Mouse (Mus musculus): ENCODE measurements at regions not wholly inside any gene's neighbourhood (a gene's known extent, or its start where the extent isn't known, plus 50 kb on each side); places are given as distances from the start of the nearest gene placed in this dataset.

DNA sequence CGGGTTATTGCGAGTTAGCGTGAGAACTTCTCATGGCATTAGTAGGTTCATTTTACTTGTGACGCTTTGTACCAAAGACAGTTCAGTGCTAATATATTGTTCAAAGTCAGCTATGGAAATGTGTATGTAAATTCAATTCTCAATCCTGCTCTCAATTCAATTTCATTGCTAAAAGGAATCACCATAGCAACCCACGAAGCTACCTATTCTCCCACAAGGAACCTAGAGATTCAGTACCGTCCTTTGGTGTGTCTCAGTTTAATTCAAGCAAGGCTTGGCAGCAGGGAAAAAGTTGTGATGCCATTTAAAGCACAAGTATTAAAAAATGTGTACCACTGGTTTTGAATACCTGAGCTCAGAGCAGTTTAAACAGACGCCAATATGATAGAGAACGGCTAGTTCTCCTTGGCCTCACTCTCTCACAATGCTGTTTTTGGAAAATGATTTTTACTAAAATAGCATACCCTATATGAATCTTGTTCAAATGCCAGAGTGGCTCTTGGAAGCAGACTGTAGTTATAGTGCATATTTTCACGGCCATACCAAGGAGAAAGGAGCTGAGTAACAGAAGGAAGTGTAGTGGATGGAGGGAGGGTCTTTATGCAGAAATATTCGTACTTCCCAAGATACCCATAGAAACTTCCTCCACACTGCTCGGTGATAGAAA is 121.4 kb downstream of the Otor start:
- H3K36me3 ChIP-seq (ENCODE audit: control insufficient read depth, insufficient read depth, low read length), result no peaks in the 10 kb centered on the region
- no peak overlapping the region for H3K27ac ChIP-seq (ENCODE audit: low read depth, low read length)
- no peaks in the 10 kb centered on the region for H3K9me3 ChIP-seq (ENCODE audit: control insufficient read depth, low read length)
- no peak overlapping the region for H3K4me3 ChIP-seq (ENCODE audit: low read depth, low read length)
- no peak overlapping the region for H3K4me2 ChIP-seq
- WGBS, result 83% methylated on average over 11 of the region's 11 CpGs
- no peak for DNase-seq (ENCODE audit: low spot score, missing footprints)
- no peak overlapping the region for H3K9ac ChIP-seq (ENCODE audit: low read length)
- H3K4me1 ChIP-seq (ENCODE audit: control insufficient read depth, insufficient read depth, low read length), result no peaks in the 10 kb centered on the region
- no peak for ATAC-seq (ENCODE audit: low FRiP score)
- no peaks in the 10 kb centered on the region for H3K27me3 ChIP-seq (ENCODE audit: control insufficient read depth, insufficient read depth, low read length)

DNA sequence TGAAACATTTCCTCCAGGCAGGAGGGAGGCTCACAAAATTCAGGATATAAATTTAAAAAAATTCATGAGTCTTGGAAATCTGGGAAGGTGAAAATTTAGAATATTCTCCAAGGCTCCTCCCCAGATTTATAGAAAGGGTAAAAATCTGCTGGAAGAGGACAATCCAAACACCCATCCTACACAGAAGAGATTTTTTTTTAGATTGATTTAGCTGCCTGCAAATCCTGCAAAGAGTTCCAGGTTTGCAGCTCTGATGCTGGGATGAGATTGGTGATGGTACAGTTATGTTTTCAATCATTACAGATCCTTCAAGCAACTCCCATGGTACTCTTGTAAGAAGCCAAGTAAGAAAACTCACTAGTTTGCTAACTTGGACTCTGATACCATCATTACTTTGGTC is 127.8 kb downstream of the Otor start:
- DNase-seq (ENCODE audit: low spot score, missing footprints) (no peak), ATAC-seq (ENCODE audit: low FRiP score) (no peak)
- no peaks in the 10 kb centered on the region for H3K9me3 ChIP-seq (ENCODE audit: control insufficient read depth, low read length)

DNA sequence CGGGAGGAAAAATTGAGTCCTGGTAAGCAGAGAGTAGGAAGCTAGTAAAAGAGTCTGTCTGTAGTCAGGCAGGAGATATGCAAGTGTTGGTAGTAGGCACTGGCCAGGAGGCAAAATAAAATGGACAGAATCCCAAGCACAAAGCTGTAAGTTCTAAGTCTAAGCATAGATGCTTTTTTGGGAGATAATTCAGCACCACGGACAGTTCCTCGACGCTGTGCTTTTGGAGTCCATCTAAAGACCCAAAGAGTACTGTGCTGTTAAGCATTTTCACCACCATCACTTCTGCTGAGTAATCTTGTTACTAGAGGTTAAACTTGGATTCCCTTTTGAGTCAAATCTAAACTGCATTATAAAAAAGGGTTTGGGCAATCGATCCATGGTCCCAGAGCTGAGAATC is 128.9 kb downstream of the Otor start:
- Histone ChIP-seq H3K36me3 (ENCODE audit: control insufficient read depth, insufficient read depth, low read length) (no peaks in the 10 kb centered on the region), H3K4me1 (ENCODE audit: control insufficient read depth, insufficient read depth, low read length) (no peaks in the 10 kb centered on the region), H3K27me3 (ENCODE audit: control insufficient read depth, insufficient read depth, low read length) (no peaks in the 10 kb centered on the region), H3K9me3 (ENCODE audit: control insufficient read depth, low read length) (no peaks in the 10 kb centered on the region), H3K27ac (ENCODE audit: low read depth, low read length) (no peak overlapping the region), H3K4me3 (ENCODE audit: low read depth, low read length) (no peak overlapping the region), H3K9ac (ENCODE audit: low read length) (no peak overlapping the region), H3K4me2 (no peak overlapping the region)
- 44% methylated on average over 5 of the region's 5 CpGs for WGBS
- ATAC-seq (ENCODE audit: low FRiP score) (no peak), DNase-seq (ENCODE audit: low spot score, missing footprints) (peak; percentile 92)

More for the DNA sequence above, 127.8 kb downstream of the Otor start:
- H3K4me2 ChIP-seq, result no peak overlapping the region
- H3K27ac ChIP-seq (ENCODE audit: low read depth, low read length), result no peak overlapping the region
- H3K4me1 ChIP-seq (ENCODE audit: control insufficient read depth, insufficient read depth, low read length), result no peaks in the 10 kb centered on the region
- no peak overlapping the region for H3K9ac ChIP-seq (ENCODE audit: low read length)
- H3K27me3 ChIP-seq (ENCODE audit: control insufficient read depth, insufficient read depth, low read length), result no peaks in the 10 kb centered on the region
- H3K4me3 ChIP-seq (ENCODE audit: low read depth, low read length), result no peak overlapping the region
- H3K36me3 ChIP-seq (ENCODE audit: control insufficient read depth, insufficient read depth, low read length), result no peaks in the 10 kb centered on the region

DNA sequence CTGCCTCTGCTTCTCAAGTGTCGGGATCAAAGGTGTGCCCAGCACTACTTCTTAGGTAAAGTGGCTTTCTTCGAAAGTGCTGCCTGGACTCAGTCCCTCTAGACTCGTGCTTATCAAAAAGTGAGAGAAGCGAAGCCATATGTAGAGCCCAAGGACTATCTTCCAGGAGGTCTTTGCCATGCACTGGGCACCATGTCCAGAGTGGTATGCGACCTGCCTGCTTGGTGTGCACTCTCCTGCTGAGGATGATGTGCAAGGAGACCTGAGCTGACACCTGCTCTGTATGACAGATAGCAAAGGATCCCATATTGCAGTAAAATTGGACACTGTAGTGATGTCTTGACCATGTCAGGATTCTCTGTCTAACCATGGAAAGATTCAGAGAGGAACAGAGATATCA is 139.0 kb downstream of the Otor start:
- Histone ChIP-seq H3K27me3 (ENCODE audit: control insufficient read depth, insufficient read depth, low read length) (no peaks in the 10 kb centered on the region), H3K36me3 (ENCODE audit: control insufficient read depth, insufficient read depth, low read length) (no peaks in the 10 kb centered on the region), H3K4me2 (no peak overlapping the region), H3K27ac (ENCODE audit: low read depth, low read length) (no peak overlapping the region), H3K9me3 (ENCODE audit: control insufficient read depth, low read length) (no peaks in the 10 kb centered on the region), H3K9ac (ENCODE audit: low read length) (no peak overlapping the region), H3K4me3 (ENCODE audit: low read depth, low read length) (no peak overlapping the region), H3K4me1 (ENCODE audit: control insufficient read depth, insufficient read depth, low read length) (no peaks in the 10 kb centered on the region)
- DNase-seq (ENCODE audit: low spot score, missing footprints), result no peak
- ATAC-seq (ENCODE audit: low FRiP score), result no peak
- WGBS, result 90% methylated on average over 5 of the region's 5 CpGs

DNA sequence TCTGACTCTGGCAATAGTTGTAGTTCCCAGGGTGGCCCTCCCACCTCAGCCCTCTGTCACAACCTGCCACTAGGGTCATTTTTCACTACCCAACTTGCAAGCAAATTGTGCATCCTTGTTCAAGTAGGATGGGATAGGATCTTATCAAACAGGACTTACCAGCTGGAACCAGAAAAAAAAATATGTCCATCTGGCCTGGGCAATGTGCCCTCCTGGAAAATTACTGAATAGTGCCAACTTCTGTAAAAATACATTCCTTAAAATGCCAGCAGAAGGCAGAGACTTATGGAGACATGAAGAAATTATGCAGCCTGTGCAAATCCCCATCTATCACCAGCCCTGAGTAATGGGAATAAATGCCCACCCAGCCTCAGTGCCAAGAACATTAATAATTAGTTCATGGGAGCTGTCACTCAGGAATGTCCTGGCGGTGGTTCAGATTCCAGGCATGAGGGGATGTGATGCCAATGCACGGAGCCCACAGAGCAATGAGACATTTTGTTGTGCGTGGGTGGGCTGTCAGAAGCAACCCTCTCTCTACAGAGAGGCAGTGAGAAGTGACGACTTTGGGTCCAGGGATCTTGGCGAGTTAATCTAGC is 139.6 kb downstream of the Otor start:
- H3K36me3 ChIP-seq (ENCODE audit: control insufficient read depth, insufficient read depth, low read length), result no peaks in the 10 kb centered on the region
- no peaks in the 10 kb centered on the region for H3K27me3 ChIP-seq (ENCODE audit: control insufficient read depth, insufficient read depth, low read length)
- no peaks in the 10 kb centered on the region for H3K4me1 ChIP-seq (ENCODE audit: control insufficient read depth, insufficient read depth, low read length)
- H3K9me3 ChIP-seq (ENCODE audit: control insufficient read depth, low read length), result no peaks in the 10 kb centered on the region
- H3K4me3 ChIP-seq (ENCODE audit: low read depth, low read length), result no peak overlapping the region
- no peak for ATAC-seq (ENCODE audit: low FRiP score)
- no peak overlapping the region for H3K9ac ChIP-seq (ENCODE audit: low read length)
- no peak overlapping the region for H3K4me2 ChIP-seq
- no peak overlapping the region for H3K27ac ChIP-seq (ENCODE audit: low read depth, low read length)
- DNase-seq (ENCODE audit: low spot score, missing footprints), result no peak
- WGBS, result 81% methylated on average over 5 of the region's 5 CpGs

DNA sequence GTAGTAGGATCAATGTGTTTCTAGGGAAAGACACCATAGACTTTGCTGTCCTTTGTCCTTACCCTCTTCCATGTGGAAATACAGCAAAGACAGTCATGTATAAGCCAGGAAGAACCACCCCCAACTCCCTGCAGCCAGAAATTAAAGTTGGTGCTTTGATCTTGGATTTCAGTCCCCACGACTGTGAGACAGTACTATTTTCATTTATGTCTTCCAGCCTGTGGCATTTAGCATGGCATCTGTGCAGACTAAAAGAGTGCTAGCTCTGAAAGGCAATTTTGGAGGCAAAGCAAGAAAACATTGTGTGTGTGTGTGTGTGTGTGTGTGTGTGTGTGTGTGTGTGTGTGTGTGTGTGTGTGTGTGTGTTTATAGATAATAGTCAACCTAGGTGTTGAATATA is 144.1 kb downstream of the Otor start:
- no peaks in the 10 kb centered on the region for H3K36me3 ChIP-seq (ENCODE audit: control insufficient read depth, insufficient read depth, low read length)
- no peak overlapping the region for H3K9ac ChIP-seq (ENCODE audit: low read length)
- WGBS, result 61% methylated on average over 1 of the region's 1 CpGs
- DNase-seq (ENCODE audit: low spot score, missing footprints) (no peak), ATAC-seq (ENCODE audit: low FRiP score) (no peak)
- no peak overlapping the region for H3K4me2 ChIP-seq
- H3K4me3 ChIP-seq (ENCODE audit: low read depth, low read length), result no peak overlapping the region
- no peaks in the 10 kb centered on the region for H3K9me3 ChIP-seq (ENCODE audit: control insufficient read depth, low read length)
- H3K27ac ChIP-seq (ENCODE audit: low read depth, low read length), result no peak overlapping the region
- H3K4me1 ChIP-seq (ENCODE audit: control insufficient read depth, insufficient read depth, low read length), result no peaks in the 10 kb centered on the region
- H3K27me3 ChIP-seq (ENCODE audit: control insufficient read depth, insufficient read depth, low read length), result no peaks in the 10 kb centered on the region

DNA sequence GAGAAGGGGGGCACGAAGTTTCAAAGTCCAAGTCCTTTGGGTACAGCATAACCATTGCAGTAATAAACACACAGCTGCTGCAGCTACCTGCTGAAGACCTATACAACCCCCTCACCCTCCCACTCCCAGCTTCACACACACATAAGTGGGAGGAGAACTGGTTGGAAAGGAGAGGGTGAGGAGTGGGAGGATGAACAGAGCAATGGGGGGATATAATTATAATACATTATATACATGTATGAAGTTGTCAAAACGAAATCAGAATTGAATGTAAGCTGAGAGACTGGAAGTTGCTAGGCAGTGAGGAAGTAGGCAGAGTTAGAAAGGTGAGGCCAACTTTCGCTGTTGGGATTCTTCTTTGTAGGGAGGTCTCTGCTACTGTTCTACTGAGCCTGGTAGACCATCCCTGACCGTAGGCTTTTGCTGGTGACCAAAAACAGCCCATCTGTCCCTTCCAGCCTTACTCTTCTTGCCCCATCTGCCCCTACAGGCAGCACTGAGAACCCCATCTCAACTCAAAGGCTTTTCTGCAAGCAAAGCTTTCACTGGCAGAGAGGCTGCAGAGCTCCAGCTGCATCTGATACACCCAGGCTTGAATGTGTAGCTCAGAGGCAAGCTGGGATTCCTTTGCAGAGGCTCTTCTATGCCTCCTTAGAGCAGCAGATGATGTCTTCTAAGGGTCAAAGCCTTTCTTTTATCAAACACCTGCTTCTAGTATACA is 146.3 kb downstream of the Otor start:
- Histone ChIP-seq H3K4me1 (ENCODE audit: control insufficient read depth, insufficient read depth, low read length) (no peaks in the 10 kb centered on the region), H3K4me3 (ENCODE audit: low read depth, low read length) (no peak overlapping the region), H3K9me3 (ENCODE audit: control insufficient read depth, low read length) (no peaks in the 10 kb centered on the region), H3K9ac (ENCODE audit: low read length) (no peak overlapping the region), H3K4me2 (no peak overlapping the region), H3K36me3 (ENCODE audit: control insufficient read depth, insufficient read depth, low read length) (no peaks in the 10 kb centered on the region), H3K27ac (ENCODE audit: low read depth, low read length) (no peak overlapping the region), H3K27me3 (ENCODE audit: control insufficient read depth, insufficient read depth, low read length) (no peaks in the 10 kb centered on the region)
- WGBS, result 77% methylated on average over 4 of the region's 4 CpGs
- no peak for DNase-seq (ENCODE audit: low spot score, missing footprints)
- no peak for ATAC-seq (ENCODE audit: low FRiP score)

DNA sequence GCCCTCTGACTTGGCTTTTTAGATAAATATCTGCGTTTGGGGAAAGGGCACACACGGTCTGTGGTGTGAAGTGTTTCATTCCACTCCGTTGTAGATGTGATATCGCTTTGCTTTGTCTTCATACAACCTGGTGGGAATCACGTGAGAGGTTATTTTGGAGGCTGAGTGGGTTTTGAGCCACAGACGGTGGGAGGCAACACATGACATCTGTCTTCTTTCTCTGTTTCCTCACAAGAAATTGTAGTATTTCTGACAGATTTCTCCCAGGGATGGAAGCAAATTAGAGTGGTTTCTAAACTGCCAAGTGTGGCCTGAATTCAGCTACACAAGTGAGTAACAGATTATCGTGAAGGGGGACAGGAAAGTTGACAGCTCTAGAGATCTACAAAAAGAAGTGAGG is 155.5 kb downstream of the Otor start:
- Histone ChIP-seq H3K4me1 (ENCODE audit: control insufficient read depth, insufficient read depth, low read length) (no peaks in the 10 kb centered on the region), H3K27me3 (ENCODE audit: control insufficient read depth, insufficient read depth, low read length) (no peaks in the 10 kb centered on the region), H3K4me3 (ENCODE audit: low read depth, low read length) (no peak overlapping the region), H3K9ac (ENCODE audit: low read length) (no peak overlapping the region), H3K9me3 (ENCODE audit: control insufficient read depth, low read length) (no peaks in the 10 kb centered on the region), H3K36me3 (ENCODE audit: control insufficient read depth, insufficient read depth, low read length) (no peaks in the 10 kb centered on the region), H3K4me2 (no peak overlapping the region), H3K27ac (ENCODE audit: low read depth, low read length) (no peak overlapping the region)
- WGBS, result 86% methylated on average over 7 of the region's 7 CpGs
- DNase-seq (ENCODE audit: low spot score, missing footprints) (no peak), ATAC-seq (ENCODE audit: low FRiP score) (no peak)

DNA sequence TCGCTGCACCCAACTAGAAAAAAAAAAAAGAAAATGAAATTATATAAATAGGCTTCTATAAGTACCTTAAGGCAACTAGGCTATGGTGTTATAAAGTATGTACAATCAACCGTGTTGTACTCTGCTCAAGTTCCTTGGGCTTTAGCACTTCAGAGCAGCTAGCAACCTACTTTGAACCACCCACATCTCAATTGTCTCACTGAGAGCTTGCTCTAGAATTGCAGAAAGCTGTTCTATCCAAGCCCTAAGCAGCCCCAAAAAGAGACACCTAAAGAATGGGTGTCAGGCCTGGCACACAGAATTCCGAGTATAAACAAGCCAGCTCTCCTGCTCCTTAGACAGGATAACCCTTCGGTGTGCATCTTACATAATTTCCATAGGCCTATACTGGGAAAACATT is 162.0 kb downstream of the Otor start:
- ATAC-seq (ENCODE audit: low FRiP score), result no peak
- DNase-seq (ENCODE audit: low spot score, missing footprints), result no peak
- Histone ChIP-seq H3K4me2 (no peak overlapping the region), H3K4me3 (ENCODE audit: low read depth, low read length) (no peak overlapping the region), H3K27ac (ENCODE audit: low read depth, low read length) (no peak overlapping the region), H3K27me3 (ENCODE audit: control insufficient read depth, insufficient read depth, low read length) (no peaks in the 10 kb centered on the region), H3K36me3 (ENCODE audit: control insufficient read depth, insufficient read depth, low read length) (no peaks in the 10 kb centered on the region), H3K4me1 (ENCODE audit: control insufficient read depth, insufficient read depth, low read length) (no peaks in the 10 kb centered on the region), H3K9me3 (ENCODE audit: control insufficient read depth, low read length) (no peaks in the 10 kb centered on the region), H3K9ac (ENCODE audit: low read length) (no peak overlapping the region)
- 90% methylated on average over 4 of the region's 4 CpGs for WGBS
